Mouse (Mus musculus) intestine, postnatal 0 days (tissue): Measurements from ENCODE around the gene Rad51c. TPM values are rescaled to one million over a fixed set of nuclear protein-coding genes. Genes with fewer than 3 reads are reported as not detected.
"Not testable (repeated sequence)": the region's sequence is repeated elsewhere in the genome, so short reads cannot be mapped to it uniquely, and the experiment has no call there.

Source experiments
- ATAC-seq: fragments of 200-750 bp; cut with Nextera tagmentation; 2 replicates; pipeline ENCODE4 v1.8.0; 2017; ENCODE audit warnings: mild to moderate bottlenecking, moderate TSS enrichment, moderate library complexity
- H3K27ac ChIP-seq: fragments of 300-500 bp; sonication (generic); 2 replicates; pipeline ENCODE4 v1.5.1; 2014; ENCODE audit warnings: mild to moderate bottlenecking, low read depth, low read length, moderate library complexity
- H3K27me3 ChIP-seq: fragments of 300-500 bp; sonication (generic); replicated peaks from 2 replicates; pipeline ENCODE4 v1.6.1; 2014; ENCODE audit warnings: low read length, mixed read lengths; ENCODE audit not compliant: control insufficient read depth, insufficient read depth
- H3K36me3 ChIP-seq: fragments of 300-500 bp; sonication (generic); 2 replicates; pipeline ENCODE4 v1.6.1; 2014; ENCODE audit warnings: mild to moderate bottlenecking, moderate library complexity; ENCODE audit not compliant: control insufficient read depth, insufficient read depth
- H3K4me1 ChIP-seq: fragments of 300-500 bp; sonication (generic); replicated peaks from 2 replicates; pipeline ENCODE4 v1.6.1; 2014; ENCODE audit warnings: antibody characterized with exemption, low read length, mixed read lengths; ENCODE audit not compliant: control insufficient read depth, insufficient read depth
- H3K4me2 ChIP-seq: fragments of 300-500 bp; sonication (generic); replicated peaks from 2 replicates; pipeline ENCODE4 v1.6.1; 2014; ENCODE audit warnings: low read depth, mild to moderate bottlenecking, moderate library complexity
- H3K4me3 ChIP-seq: fragments of 300-500 bp; sonication (generic); 2 replicates; pipeline ENCODE4 v1.5.1; 2014; ENCODE audit warnings: low read depth, low read length
- H3K9ac ChIP-seq: fragments of 300-500 bp; sonication (generic); 2 replicates; pipeline ENCODE4 v1.6.1; 2014; ENCODE audit warnings: mild to moderate bottlenecking, low read depth, low read length
- H3K9me3 ChIP-seq: fragments of 300-500 bp; sonication (generic); 2 replicates; pipeline ENCODE4 v1.6.1; 2016; ENCODE audit warnings: mixed run types; ENCODE audit not compliant: control insufficient read depth
- CTCF ChIP-seq: sonication (generic); IDR thresholded peaks from 2 replicates; pipeline ENCODE4 v1.5.1; 2016; ENCODE audit warnings: low read depth, mild to moderate bottlenecking, control low read depth, antibody characterized with exemption, moderate library complexity
- WGBS: fragments of 180-500 bp; shearing (Covaris S2); extraction: QIAGEN DNeasy Blood & Tissue Kit; methylation state at CpG from one replicate; pipeline ENCODE4 v1.1.7; 2014; 5-methylcytosine and 5-hydroxymethylcytosine counted together
- polyA plus RNA-seq: library from polyadenylated mRNA; unstranded; fragments of >200 nt; fragmentation: Nextera tagmentation; extraction: Ambion mirVana; gene quantifications from 2 replicates; pipeline ENCODE4 v1.2.1, GENCODE M21; 2015

Gene Rad51c
- 1.9 and 2.0 TPM in 2 replicates for polyA plus RNA-seq

GRCm38 (mm10) chr11:87404876-87405275 lies at the start of gene Rad51c, which contains the start of gene Tex14:
Rad51c (minus strand) TSS chr11:87404954.
Tex14 (plus strand) TSS chr11:87405065.
- Histone ChIP-seq H3K9me3 (no peaks in the 10 kb centered on the region), H3K36me3 (no peaks in the 10 kb centered on the region), H3K27ac (peak within 1 kb of the TSS; percentile 77), H3K4me1 (0 out of 2 replicates have a peak, but pooled peaks cover 3% of the 10 kb centered on the region), H3K4me3 (peak within 1 kb of the TSS; percentile 60), H3K9ac (peak within 1 kb of the TSS; percentile 48; the same call in 1 of the 2 replicates), H3K27me3 (no peaks in the 10 kb centered on the region), H3K4me2 (peak within 1 kb of the TSS; percentile 67)
- WGBS = 79% methylated on average over 27 of the region's 27 CpGs
- peak; percentile 7; the same call in 1 of the 2 replicates for ATAC-seq
- no peak for TF ChIP-seq CTCF

GRCm38 (mm10) chr11:87454035-87454690 lies 49.4 kb upstream of the Rad51c start:
- H3K9me3 ChIP-seq = no peaks in the 10 kb centered on the region
- no peaks in the 10 kb centered on the region for H3K4me1 ChIP-seq
- no peaks in the 10 kb centered on the region for H3K27me3 ChIP-seq
- no peaks in the 10 kb centered on the region for H3K36me3 ChIP-seq
- no peak overlapping the region for H3K4me3 ChIP-seq
- H3K4me2 ChIP-seq = no peak overlapping the region
- no peak for TF ChIP-seq CTCF
- no peak overlapping the region for H3K27ac ChIP-seq
- ATAC-seq = 0 out of 2 replicates have a peak, but pooled peaks have one; percentile 18
- no peak overlapping the region for H3K9ac ChIP-seq
- WGBS = 83% methylated on average over 2 of the region's 2 CpGs

GRCm38 (mm10) chr11:87453216-87454034 lies 48.7 kb upstream of the Rad51c start:
- no peak overlapping the region for H3K4me3 ChIP-seq
- 13% methylated on average over 13 of the region's 13 CpGs for WGBS
- no peak for ATAC-seq
- no peaks in the 10 kb centered on the region for H3K27me3 ChIP-seq
- no peaks in the 10 kb centered on the region for H3K36me3 ChIP-seq
- no peaks in the 10 kb centered on the region for H3K4me1 ChIP-seq
- 0 out of 2 replicates have a peak, but pooled peaks have one; percentile 15 for TF ChIP-seq CTCF
- H3K27ac ChIP-seq = no peak overlapping the region
- H3K9ac ChIP-seq = no peak overlapping the region
- H3K4me2 ChIP-seq = no peak overlapping the region
- no peaks in the 10 kb centered on the region for H3K9me3 ChIP-seq

GRCm38 (mm10) chr11:87452779-87453178 lies 48.0 kb upstream of the Rad51c start:
- not testable (repeated sequence) for H3K4me1 ChIP-seq, H3K27ac ChIP-seq, H3K27me3 ChIP-seq, H3K4me2 ChIP-seq, ATAC-seq, H3K36me3 ChIP-seq, H3K9ac ChIP-seq, H3K9me3 ChIP-seq, H3K4me3 ChIP-seq
- WGBS = 74% methylated on average over 6 of the region's 8 CpGs

- H3K27ac ChIP-seq, H3K36me3 ChIP-seq, H3K4me3 ChIP-seq, H3K4me1 ChIP-seq, H3K4me2 ChIP-seq, H3K27me3 ChIP-seq, H3K9ac ChIP-seq, H3K9me3 ChIP-seq, ATAC-seq: not testable (repeated sequence)
- 55% methylated on average over 5 of the region's 5 CpGs for WGBS
Observed at GRCm38 (mm10) chr11:87449847-87450246, 45.1 kb upstream of the Rad51c start.

GRCm38 (mm10) chr11:87449200-87449547 lies 44.4 kb upstream of the Rad51c start:
- WGBS = 11% methylated on average over 3 of the region's 3 CpGs

GRCm38 (mm10) chr11:87448476-87449199 lies 43.9 kb upstream of the Rad51c start:
- not testable (repeated sequence) for H3K4me3 ChIP-seq, H3K27me3 ChIP-seq, H3K9me3 ChIP-seq, H3K9ac ChIP-seq, H3K36me3 ChIP-seq, H3K27ac ChIP-seq, H3K4me1 ChIP-seq
- H3K4me2 ChIP-seq = peak overlapping the region; percentile 63; the same call in 1 of the 2 replicates
- peak; percentile 93 for ATAC-seq
- under 1% methylated on average over 5 of the region's 32 CpGs for WGBS

More at GRCm38 (mm10) chr11:87449200-87449547, 44.4 kb upstream of the Rad51c start:
- H3K36me3 ChIP-seq = no peaks in the 10 kb centered on the region
- H3K9ac ChIP-seq = no peak overlapping the region
- TF ChIP-seq CTCF = no peak
- no peak overlapping the region for H3K27ac ChIP-seq
- H3K4me1 ChIP-seq = no peaks in the 10 kb centered on the region
- no peak overlapping the region for H3K4me2 ChIP-seq
- no peaks in the 10 kb centered on the region for H3K27me3 ChIP-seq
- no peak for ATAC-seq
- no peaks in the 10 kb centered on the region for H3K9me3 ChIP-seq
- no peak overlapping the region for H3K4me3 ChIP-seq

- H3K27ac ChIP-seq, H3K9me3 ChIP-seq, H3K27me3 ChIP-seq, H3K4me1 ChIP-seq, H3K4me3 ChIP-seq, H3K36me3 ChIP-seq: not testable (repeated sequence)
- Histone ChIP-seq H3K4me2 (peak overlapping the region; percentile 63), H3K9ac (peak overlapping the region; percentile 5; the same call in 1 of the 2 replicates)
- peak; percentile 94 for ATAC-seq
- WGBS = under 1% methylated on average over 32 of the region's 34 CpGs
Observed at GRCm38 (mm10) chr11:87448081-87448475, 43.3 kb upstream of the Rad51c start.
